Mouse (Mus musculus) ES-Bruce4 (cell line): ENCODE data around the gene Vps37d.

Experiments used
- CTCF ChIP-seq: IDR thresholded peaks from one replicate; pipeline ENCODE4 v1.8.1; 2011; ENCODE audit warnings: low read depth, low read length
- EP300 ChIP-seq: IDR thresholded peaks from 2 replicates; pipeline ENCODE4 v1.6.1; 2011; ENCODE audit warnings: low read depth, low read length; ENCODE audit not compliant: insufficient read depth
- POLR2A ChIP-seq: IDR thresholded peaks from one replicate; pipeline ENCODE4 v1.8.1; 2011; ENCODE audit warnings: low read length; ENCODE audit not compliant: insufficient read depth

DNA sequence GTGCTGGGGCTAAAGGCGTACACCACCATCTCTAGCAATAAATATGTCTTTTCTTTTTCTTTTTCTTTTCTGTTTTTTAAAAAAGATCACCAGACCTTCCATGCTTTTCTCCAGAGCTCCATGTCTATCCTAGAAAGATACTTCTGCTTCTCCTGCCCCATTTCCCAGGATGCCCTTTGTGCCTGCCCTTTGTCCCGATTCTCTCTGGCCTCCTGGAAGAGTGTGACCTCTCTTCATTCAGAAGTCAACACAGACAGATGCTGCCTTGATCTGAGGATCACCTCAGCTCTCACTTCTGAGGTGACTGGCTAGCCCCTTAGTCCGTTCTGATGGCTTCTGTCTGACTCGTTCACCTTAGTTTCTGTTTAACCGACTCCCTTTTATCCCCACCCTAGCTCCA is 2.5 kb upstream of the Vps37d start:
- TF ChIP-seq EP300, result no peak
- no peak for TF ChIP-seq CTCF
- no peak for TF ChIP-seq POLR2A
